Mouse (Mus musculus): ENCODE results near the gene Adgrg5. TPM values are rescaled to one million over a fixed set of nuclear protein-coding genes. Genes with fewer than 3 reads are reported as not detected.
A peak's percentile ranks its signal among the peaks of the same experiment; 100 is the strongest.

Gene Adgrg5
- polyA plus RNA-seq, 1 experiment from 2014 or later = 0.14 TPM

- no peak overlapping the region for H3K4me3 ChIP-seq (ENCODE audit: low read depth, low read length)
- H3K9me3 ChIP-seq (ENCODE audit: control insufficient read depth, low read length) = no peaks in the 10 kb centered on the region
- H3K36me3 ChIP-seq (ENCODE audit: control insufficient read depth, insufficient read depth, low read length) = no peaks in the 10 kb centered on the region
- ATAC-seq (ENCODE audit: low FRiP score) (no peak), DNase-seq (ENCODE audit: low spot score) (no peak)
- H3K4me2 ChIP-seq (replicated peaks; ENCODE audit: low read depth, low read length) = no peak overlapping the region
- no peak overlapping the region for H3K27ac ChIP-seq (ENCODE audit: low read depth, low read length)
- 65% methylated on average over 6 of the region's 6 CpGs for WGBS
- no peaks in the 10 kb centered on the region; the same call in 1 of the 2 replicates for H3K4me1 ChIP-seq (replicated peaks; ENCODE audit: control insufficient read depth, insufficient read depth, low read length)
- no peak overlapping the region for H3K9ac ChIP-seq (ENCODE audit: low read depth, low read length)
- H3K27me3 ChIP-seq (ENCODE audit: control insufficient read depth, insufficient read depth, low read length) = no peaks in the 10 kb centered on the region
These were observed 1.3 kb upstream of the Adgrg5 start for GRCm38 (mm10) chr8:94922176-94922575.

DNA sequence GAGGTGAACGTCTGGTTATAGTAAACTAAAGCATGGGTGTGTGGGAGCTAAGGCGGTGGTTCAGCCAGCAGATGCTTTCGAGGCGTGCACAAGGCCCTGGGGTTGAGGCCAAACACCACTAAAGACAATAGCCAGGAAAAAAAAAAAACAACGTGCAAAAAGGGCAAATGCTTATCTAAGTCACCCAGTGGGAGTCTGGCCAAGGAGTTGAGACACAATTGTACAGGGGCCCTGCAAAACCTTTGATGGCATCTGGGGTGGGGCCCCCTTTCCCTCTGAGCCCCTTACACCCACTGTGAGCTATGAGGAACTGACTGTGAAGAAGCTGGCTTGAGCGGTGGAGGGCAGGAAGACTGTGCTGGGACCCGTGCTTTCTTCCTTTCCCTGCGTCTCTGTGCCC is 892 bp upstream of the Adgrg5 start:
- ATAC-seq (ENCODE audit: low FRiP score) (no peak), DNase-seq (ENCODE audit: low spot score) (no peak)
- Histone ChIP-seq H3K9ac (ENCODE audit: low read depth, low read length) (no peak overlapping the region), H3K9me3 (ENCODE audit: control insufficient read depth, low read length) (no peaks in the 10 kb centered on the region), H3K4me3 (ENCODE audit: low read depth, low read length) (no peak overlapping the region), H3K36me3 (ENCODE audit: control insufficient read depth, insufficient read depth, low read length) (no peaks in the 10 kb centered on the region), H3K4me2 (replicated peaks; ENCODE audit: low read depth, low read length) (no peak overlapping the region), H3K27me3 (ENCODE audit: control insufficient read depth, insufficient read depth, low read length) (no peaks in the 10 kb centered on the region), H3K4me1 (replicated peaks; ENCODE audit: control insufficient read depth, insufficient read depth, low read length) (no peaks in the 10 kb centered on the region; the same call in 1 of the 2 replicates), H3K27ac (ENCODE audit: low read depth, low read length) (no peak overlapping the region)
- 27% methylated on average over 8 of the region's 8 CpGs for WGBS

- Histone ChIP-seq H3K4me3 (ENCODE audit: low read depth, low read length) (no peak overlapping the region), H3K27me3 (ENCODE audit: control insufficient read depth, insufficient read depth, low read length) (no peaks in the 10 kb centered on the region), H3K4me1 (replicated peaks; ENCODE audit: control insufficient read depth, insufficient read depth, low read length) (no peaks in the 10 kb centered on the region), H3K4me2 (replicated peaks; ENCODE audit: low read depth, low read length) (no peak overlapping the region), H3K27ac (ENCODE audit: low read depth, low read length) (no peak overlapping the region), H3K36me3 (ENCODE audit: control insufficient read depth, insufficient read depth, low read length) (no peaks in the 10 kb centered on the region), H3K9ac (ENCODE audit: low read depth, low read length) (no peak overlapping the region), H3K9me3 (ENCODE audit: control insufficient read depth, low read length) (no peaks in the 10 kb centered on the region)
- ATAC-seq (ENCODE audit: low FRiP score) = no peak
- no peak for DNase-seq (ENCODE audit: low spot score)
- WGBS = 87% methylated on average over 3 of the region's 3 CpGs
These were observed 4.7 kb downstream of the Adgrg5 start for GRCm38 (mm10) chr8:94928227-94928626.

DNA sequence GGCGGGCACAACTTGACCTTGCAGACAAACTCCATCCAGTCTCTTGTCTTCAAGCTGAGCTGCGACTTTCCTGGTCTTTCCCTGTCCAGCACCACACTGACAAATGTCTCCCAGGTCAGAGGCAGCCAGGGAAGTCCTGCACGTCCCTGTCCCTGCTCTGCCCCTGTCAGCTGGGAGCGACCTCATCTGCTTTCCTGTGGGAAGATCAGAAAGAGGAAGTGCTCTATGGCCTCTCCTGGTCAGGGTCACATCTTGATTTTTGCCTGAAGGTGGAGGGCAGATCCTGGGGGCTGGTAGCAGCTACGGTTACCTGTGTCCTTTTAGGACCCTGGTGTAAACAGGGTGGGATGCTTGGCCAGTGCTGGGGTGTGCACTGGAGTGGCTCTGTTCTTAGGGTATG is 10.4 kb downstream of the Adgrg5 start:
- 65% methylated on average over 5 of the region's 5 CpGs for whole genome bisulfite sequencing
- Histone ChIP-seq H3K36me3 (ENCODE audit: control insufficient read depth, insufficient read depth, low read length) (no peaks in the 10 kb centered on the region), H3K4me1 (replicated peaks; ENCODE audit: control insufficient read depth, insufficient read depth, low read length) (no peaks in the 10 kb centered on the region), H3K27ac (ENCODE audit: low read depth, low read length) (no peak overlapping the region), H3K4me3 (ENCODE audit: low read depth, low read length) (no peak overlapping the region), H3K27me3 (ENCODE audit: control insufficient read depth, insufficient read depth, low read length) (no peaks in the 10 kb centered on the region), H3K9me3 (ENCODE audit: control insufficient read depth, low read length) (no peaks in the 10 kb centered on the region), H3K4me2 (replicated peaks; ENCODE audit: low read depth, low read length) (no peak overlapping the region), H3K9ac (ENCODE audit: low read depth, low read length) (no peak overlapping the region)
- DNase-seq (ENCODE audit: low spot score) (no peak), ATAC-seq (ENCODE audit: low FRiP score) (no peak)

- 81% methylated on average over 3 of the region's 3 CpGs for WGBS
These were observed 11.7 kb downstream of the Adgrg5 start for GRCm38 (mm10) chr8:94935172-94935571.

DNA sequence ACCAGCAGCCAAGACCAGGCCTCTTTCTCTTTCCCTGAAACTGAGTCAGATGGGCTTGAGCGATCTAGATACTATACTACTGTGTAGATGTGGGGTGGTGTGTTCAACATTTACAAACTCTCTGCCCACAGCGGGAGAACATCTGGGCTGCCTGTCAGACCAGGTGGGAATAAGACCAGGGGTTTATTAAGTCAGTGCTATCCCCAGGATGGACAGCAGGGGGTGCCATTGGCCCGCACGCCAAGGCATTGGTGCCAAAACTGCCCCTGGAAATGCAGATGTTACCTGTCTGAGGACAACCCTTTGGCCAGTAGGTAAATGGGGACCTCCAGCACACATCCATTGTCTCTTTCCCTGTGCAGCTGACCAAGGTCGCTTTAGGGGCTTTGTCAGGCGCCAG is 19.1 kb downstream of the Adgrg5 start:
- H3K4me3 ChIP-seq (ENCODE audit: low read depth, low read length) = no peak overlapping the region
- no peaks in the 10 kb centered on the region for H3K36me3 ChIP-seq (ENCODE audit: control insufficient read depth, insufficient read depth, low read length)
- no peak overlapping the region for H3K27ac ChIP-seq (ENCODE audit: low read depth, low read length)
- ATAC-seq (ENCODE audit: low FRiP score) (peak; percentile 22; the same call in 1 of the 2 replicates), DNase-seq (ENCODE audit: low spot score) (peak; percentile 82)
- no peaks in the 10 kb centered on the region for H3K27me3 ChIP-seq (ENCODE audit: control insufficient read depth, insufficient read depth, low read length)
- WGBS = 11% methylated on average over 6 of the region's 6 CpGs
- no peak overlapping the region for H3K9ac ChIP-seq (ENCODE audit: low read depth, low read length)
- 0 out of 2 replicates have a peak, but pooled peaks cover 2% of the 10 kb centered on the region for H3K4me1 ChIP-seq (replicated peaks; ENCODE audit: control insufficient read depth, insufficient read depth, low read length)
- no peaks in the 10 kb centered on the region for H3K9me3 ChIP-seq (ENCODE audit: control insufficient read depth, low read length)
- H3K4me2 ChIP-seq (replicated peaks; ENCODE audit: low read depth, low read length) = no peak overlapping the region

More at GRCm38 (mm10) chr8:94935172-94935571, 11.7 kb downstream of the Adgrg5 start:
- H3K4me3 ChIP-seq (ENCODE audit: low read depth, low read length) = no peak overlapping the region
- DNase-seq (ENCODE audit: low spot score) = no peak
- no peaks in the 10 kb centered on the region for H3K27me3 ChIP-seq (ENCODE audit: control insufficient read depth, insufficient read depth, low read length)
- no peak overlapping the region for H3K27ac ChIP-seq (ENCODE audit: low read depth, low read length)
- no peaks in the 10 kb centered on the region for H3K4me1 ChIP-seq (replicated peaks; ENCODE audit: control insufficient read depth, insufficient read depth, low read length)
- ATAC-seq (ENCODE audit: low FRiP score) = no peak
- H3K4me2 ChIP-seq (replicated peaks; ENCODE audit: low read depth, low read length) = no peak overlapping the region
- H3K9me3 ChIP-seq (ENCODE audit: control insufficient read depth, low read length) = no peaks in the 10 kb centered on the region
- H3K9ac ChIP-seq (ENCODE audit: low read depth, low read length) = no peak overlapping the region
- no peaks in the 10 kb centered on the region for H3K36me3 ChIP-seq (ENCODE audit: control insufficient read depth, insufficient read depth, low read length)

DNA sequence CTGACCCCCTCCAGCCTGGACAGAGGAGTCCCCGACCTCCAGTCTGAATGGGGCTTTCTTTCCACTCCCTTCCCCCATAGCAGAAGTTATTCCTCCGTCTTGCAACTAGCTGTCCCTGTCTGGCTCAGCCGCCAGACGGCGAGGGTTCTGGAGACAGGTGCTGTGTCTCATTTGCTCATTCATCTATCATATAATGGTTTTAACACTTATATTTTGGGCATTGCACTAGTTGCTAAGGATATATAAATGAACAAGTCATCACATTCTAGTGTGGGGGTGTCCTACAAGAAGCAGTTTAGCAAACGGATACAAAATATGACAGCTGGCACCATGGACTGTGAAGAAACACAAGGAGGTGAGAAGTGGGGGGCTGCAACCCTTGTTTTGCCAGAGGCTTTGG is 21.7 kb downstream of the Adgrg5 start:
- Histone ChIP-seq H3K4me1 (replicated peaks; ENCODE audit: control insufficient read depth, insufficient read depth, low read length) (0 out of 2 replicates have a peak, but pooled peaks cover 2% of the 10 kb centered on the region), H3K36me3 (ENCODE audit: control insufficient read depth, insufficient read depth, low read length) (no peaks in the 10 kb centered on the region), H3K9ac (ENCODE audit: low read depth, low read length) (no peak overlapping the region), H3K4me2 (replicated peaks; ENCODE audit: low read depth, low read length) (no peak overlapping the region), H3K27me3 (ENCODE audit: control insufficient read depth, insufficient read depth, low read length) (no peaks in the 10 kb centered on the region), H3K27ac (ENCODE audit: low read depth, low read length) (no peak overlapping the region), H3K4me3 (ENCODE audit: low read depth, low read length) (no peak overlapping the region), H3K9me3 (ENCODE audit: control insufficient read depth, low read length) (no peaks in the 10 kb centered on the region)
- WGBS = 59% methylated on average over 6 of the region's 6 CpGs
- DNase-seq (ENCODE audit: low spot score) (no peak), ATAC-seq (ENCODE audit: low FRiP score) (no peak)

DNA sequence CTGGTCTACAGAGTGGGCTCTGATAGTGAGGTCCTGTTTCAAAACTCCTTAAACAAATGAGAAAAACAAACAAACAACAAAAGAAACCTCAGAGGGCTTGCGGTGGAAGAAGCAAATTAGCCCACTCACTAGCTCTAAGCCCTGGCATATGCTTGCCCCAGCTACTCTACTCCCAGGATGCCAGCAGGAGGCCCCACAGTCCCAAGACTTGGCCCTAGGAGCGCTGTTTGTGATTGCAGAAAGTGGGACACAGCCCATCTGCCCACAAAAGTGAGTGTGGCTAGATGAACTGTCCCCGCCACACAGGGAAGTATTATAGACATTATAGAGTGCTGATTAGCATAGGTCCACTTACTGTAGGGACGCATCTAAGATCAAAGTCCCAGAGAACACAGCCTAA is 24.9 kb downstream of the Adgrg5 start:
- no peak for ATAC-seq (ENCODE audit: low FRiP score)
- no peak for DNase-seq (ENCODE audit: low spot score)
- Histone ChIP-seq H3K9ac (ENCODE audit: low read depth, low read length) (no peak overlapping the region), H3K27me3 (ENCODE audit: control insufficient read depth, insufficient read depth, low read length) (no peaks in the 10 kb centered on the region), H3K4me3 (ENCODE audit: low read depth, low read length) (no peak overlapping the region), H3K9me3 (ENCODE audit: control insufficient read depth, low read length) (no peaks in the 10 kb centered on the region), H3K4me1 (replicated peaks; ENCODE audit: control insufficient read depth, insufficient read depth, low read length) (0 out of 2 replicates have a peak, but pooled peaks cover 2% of the 10 kb centered on the region), H3K36me3 (ENCODE audit: control insufficient read depth, insufficient read depth, low read length) (no peaks in the 10 kb centered on the region), H3K27ac (ENCODE audit: low read depth, low read length) (no peak overlapping the region), H3K4me2 (replicated peaks; ENCODE audit: low read depth, low read length) (no peak overlapping the region)
- WGBS = 81% methylated on average over 4 of the region's 4 CpGs

DNA sequence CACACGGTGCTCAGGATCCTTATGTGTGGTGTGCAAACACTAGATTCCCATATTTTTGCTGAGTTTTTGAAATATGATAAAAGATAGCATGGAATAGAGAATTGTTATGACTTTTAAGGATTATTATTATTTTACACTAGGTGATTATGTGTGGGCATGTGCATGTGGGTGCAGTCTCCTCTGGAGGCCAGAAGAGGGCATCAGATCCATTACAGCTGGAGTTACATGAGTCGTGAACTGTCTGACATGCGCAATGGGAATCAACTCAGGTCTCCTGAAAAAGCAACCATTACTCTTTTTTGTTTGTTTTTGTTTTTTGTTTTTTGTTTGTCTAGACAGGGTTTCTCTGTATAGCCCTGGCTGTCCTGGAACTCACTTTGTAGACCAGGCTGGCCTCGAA is 25.5 kb downstream of the Adgrg5 start:
- ATAC-seq (ENCODE audit: low FRiP score) (no peak), DNase-seq (ENCODE audit: low spot score) (no peak)
- WGBS = 86% methylated on average over 4 of the region's 4 CpGs
- no peak overlapping the region for H3K4me2 ChIP-seq (replicated peaks; ENCODE audit: low read depth, low read length)
- no peak overlapping the region for H3K27ac ChIP-seq (ENCODE audit: low read depth, low read length)
- no peak overlapping the region for H3K9ac ChIP-seq (ENCODE audit: low read depth, low read length)
- H3K9me3 ChIP-seq (ENCODE audit: control insufficient read depth, low read length) = no peaks in the 10 kb centered on the region
- H3K4me1 ChIP-seq (replicated peaks; ENCODE audit: control insufficient read depth, insufficient read depth, low read length) = 0 out of 2 replicates have a peak, but pooled peaks cover 2% of the 10 kb centered on the region
- no peaks in the 10 kb centered on the region for H3K27me3 ChIP-seq (ENCODE audit: control insufficient read depth, insufficient read depth, low read length)
- H3K4me3 ChIP-seq (ENCODE audit: low read depth, low read length) = no peak overlapping the region
- H3K36me3 ChIP-seq (ENCODE audit: control insufficient read depth, insufficient read depth, low read length) = no peaks in the 10 kb centered on the region
